22 mouse cellular contexts compared by ENCODE assay signal in genomic region chr10:97807947-97808346, GRCm38 (mm10).
"Had no signal": no experiment of that assay in that cellular context is flagged by ENCODE, and none has a peak within 500 bp of the region (broad histone marks: within the 10 kb centered on the region; RNA-seq: fewer than 3 reads in every experiment).

No protein-coding gene starts in this region.

- H3K27me3 ChIP-seq: limb, embryonic 13.5 days; liver, embryonic 12.5 days; liver, embryonic 15.5 days; lung, embryonic 15.5 days; megakaryocyte, embryonic 14.5 days; midbrain, embryonic 13.5 days; neural tube, embryonic 13.5 days had no signal

- ATAC-seq: liver, embryonic 12.5 days; midbrain, embryonic 13.5 days; midbrain, embryonic 16.5 days had no signal

- H3K9me3 ChIP-seq: limb, embryonic 10.5 days; limb, embryonic 13.5 days; liver, embryonic 12.5 days; liver, embryonic 15.5 days; lung, embryonic 15.5 days; megakaryocyte, embryonic 14.5 days; midbrain, embryonic 10.5 days; midbrain, embryonic 13.5 days; neural tube, embryonic 13.5 days had no signal

- H3K9ac ChIP-seq: limb, embryonic 13.5 days; liver, embryonic 12.5 days; liver, embryonic 15.5 days; lung, embryonic 15.5 days; midbrain, embryonic 13.5 days; neural tube, embryonic 13.5 days had no signal

- DNase-seq: kidney, adult 9 months; kidney, postnatal 14 days; layer of hippocampus, postnatal 36 days; liver; lung, adult 18-20 months; lung, postnatal 10 days; lung, postnatal 36 days; retina, postnatal 1 day; thymus, adult 2 months; thymus, postnatal 14 days; thymus, postnatal 4 days had no signal

- H3K4me3 ChIP-seq: limb, embryonic 10.5 days; limb, embryonic 13.5 days; liver, embryonic 12.5 days; liver, embryonic 15.5 days; lung, embryonic 15.5 days; megakaryocyte, embryonic 14.5 days; midbrain, embryonic 10.5 days; midbrain, embryonic 13.5 days; myocyte; neural tube, embryonic 13.5 days had no signal

- H3K4me1 ChIP-seq: limb, embryonic 10.5 days; limb, embryonic 13.5 days; liver, embryonic 12.5 days; liver, embryonic 15.5 days; lung, embryonic 15.5 days; megakaryocyte, embryonic 14.5 days; midbrain, embryonic 10.5 days; midbrain, embryonic 13.5 days; neural tube, embryonic 13.5 days had no signal

- H3K4me2 ChIP-seq: limb, embryonic 13.5 days; liver, embryonic 12.5 days; liver, embryonic 15.5 days; lung, embryonic 15.5 days; midbrain, embryonic 13.5 days; neural tube, embryonic 13.5 days had no signal

- H3K27ac ChIP-seq: limb, embryonic 10.5 days; limb, embryonic 13.5 days; liver, embryonic 12.5 days; liver, embryonic 15.5 days; lung, embryonic 15.5 days; midbrain, embryonic 10.5 days; midbrain, embryonic 13.5 days; neural tube, embryonic 13.5 days had no signal

- H3K36me3 ChIP-seq: limb, embryonic 10.5 days; limb, embryonic 13.5 days; liver, embryonic 12.5 days; liver, embryonic 15.5 days; lung, embryonic 15.5 days; midbrain, embryonic 10.5 days; midbrain, embryonic 13.5 days; neural tube, embryonic 13.5 days had no signal
